In genomic region chr3:53448208-53448607, GRCm38 (mm10) we compare ENCODE assay signal across 10 mouse cellular contexts. TPM values are rescaled to one million over a fixed set of nuclear protein-coding genes. Genes with fewer than 3 reads are reported as not detected.
A peak's percentile ranks its signal among the peaks of the same experiment; 100 is the strongest.
DNase-seq lines count a peak whose midpoint lies in the region; ATAC-seq lines count a peak whose summit lies in the region.
"Had no signal": no experiment of that assay in that cellular context is flagged by ENCODE, and none has a peak within 500 bp of the region (broad histone marks: within the 10 kb centered on the region; RNA-seq: fewer than 3 reads in every experiment).

No protein-coding gene starts in this region.

- no peak overlapping the region for H3K4me3 ChIP-seq in forebrain, embryonic 13.5 days
- H3K4me3 ChIP-seq in intestine, embryonic 15.5 days (replicated peaks) = no peak overlapping the region
- H3K4me3 ChIP-seq in lung, embryonic 16.5 days (ENCODE audit: low read length) = no peak overlapping the region
- H3K4me3 ChIP-seq: liver, embryonic 13.5 days had no signal

- peaks cover 40% of the 10 kb centered on the region for H3K36me3 ChIP-seq in forebrain, embryonic 13.5 days (ENCODE audit: poor library complexity, severe bottlenecking)
- H3K36me3 ChIP-seq in intestine, embryonic 15.5 days = peaks cover 21% of the 10 kb centered on the region
- H3K36me3 ChIP-seq in lung, embryonic 16.5 days (ENCODE audit: control insufficient read depth, insufficient read depth, low read length) = peaks cover 12% of the 10 kb centered on the region
- H3K36me3 ChIP-seq in splenic B cell, adult 2 months (ENCODE audit: control insufficient read depth, insufficient read depth, low read length, poor library complexity, severe bottlenecking) = 0 out of 2 replicates have a peak, but pooled peaks cover 3% of the 10 kb centered on the region

- ATAC-seq in forebrain, embryonic 13.5 days = peak; percentile 80
- peak; percentile 55; the same call in 1 of the 2 replicates for ATAC-seq in intestine, embryonic 15.5 days
- peak; percentile 64; the same call in 1 of the 2 replicates for ATAC-seq in lung, embryonic 16.5 days (ENCODE audit: low read depth)

- H3K27ac ChIP-seq in forebrain, embryonic 13.5 days = no peak overlapping the region
- H3K27ac ChIP-seq in intestine, embryonic 15.5 days = no peak overlapping the region
- no peak overlapping the region for H3K27ac ChIP-seq in lung, embryonic 16.5 days (ENCODE audit: low read length)
- H3K27ac ChIP-seq: liver, embryonic 13.5 days had no signal

- DNase-seq in gastrocnemius, adult 18-20 months (ENCODE audit: low spot score) = peak; percentile 72
- no peak for DNase-seq in gastrocnemius, postnatal 10 days
- DNase-seq in B cell, adult 2 months = peak; percentile 48 to 59
- DNase-seq in brain, embryonic 18.5 days (ENCODE audit: low read depth, low spot score) = peak; percentile 79
- DNase-seq in splenic B cell, adult 2 months (ENCODE audit: low read depth, low spot score) = peak; percentile 83
- DNase-seq: liver, embryonic 13.5 days had no signal

- H3K4me2 ChIP-seq in forebrain, embryonic 13.5 days = no peak overlapping the region
- no peak overlapping the region for H3K4me2 ChIP-seq in intestine, embryonic 15.5 days (replicated peaks)
- H3K4me2 ChIP-seq in lung, embryonic 16.5 days (ENCODE audit: low read depth, low read length) = no peak overlapping the region
- H3K4me2 ChIP-seq: liver, embryonic 13.5 days had no signal

- no peaks in the 10 kb centered on the region for H3K9me3 ChIP-seq in forebrain, embryonic 13.5 days (replicated peaks)
- no peaks in the 10 kb centered on the region for H3K9me3 ChIP-seq in intestine, embryonic 15.5 days
- H3K9me3 ChIP-seq in lung, embryonic 16.5 days (ENCODE audit: control insufficient read depth, low read length) = no peaks in the 10 kb centered on the region
- H3K9me3 ChIP-seq: liver, embryonic 13.5 days had no signal

- peaks cover 4% of the 10 kb centered on the region; the same call in 1 of the 2 replicates for H3K4me1 ChIP-seq in forebrain, embryonic 13.5 days
- no peaks in the 10 kb centered on the region for H3K4me1 ChIP-seq in intestine, embryonic 15.5 days (replicated peaks)
- no peaks in the 10 kb centered on the region for H3K4me1 ChIP-seq in lung, embryonic 16.5 days (replicated peaks; ENCODE audit: control insufficient read depth, insufficient read depth, low read length)
- H3K4me1 ChIP-seq: liver, embryonic 13.5 days had no signal

- H3K27me3 ChIP-seq in forebrain, embryonic 13.5 days = no peaks in the 10 kb centered on the region
- H3K27me3 ChIP-seq in intestine, embryonic 15.5 days (replicated peaks) = no peaks in the 10 kb centered on the region
- H3K27me3 ChIP-seq in lung, embryonic 16.5 days (ENCODE audit: control insufficient read depth, insufficient read depth, low read depth, low read length) = no peaks in the 10 kb centered on the region
- H3K27me3 ChIP-seq in splenic B cell, adult 2 months (ENCODE audit: control insufficient read depth, insufficient read depth, low read length, poor library complexity, severe bottlenecking) = no peaks in the 10 kb centered on the region
- H3K27me3 ChIP-seq: liver, embryonic 13.5 days had no signal

- H3K9ac ChIP-seq in forebrain, embryonic 13.5 days = no peak overlapping the region
- no peak overlapping the region for H3K9ac ChIP-seq in intestine, embryonic 15.5 days
- H3K9ac ChIP-seq in lung, embryonic 16.5 days (ENCODE audit: low read length) = no peak overlapping the region
- H3K9ac ChIP-seq: liver, embryonic 13.5 days had no signal

- 33% methylated on average over 2 of the region's 2 CpGs for WGBS in forebrain, embryonic 13.5 days
- 25% methylated on average over 2 of the region's 2 CpGs for WGBS in intestine, embryonic 15.5 days
- WGBS in lung, embryonic 16.5 days = 20% methylated on average over 2 of the region's 2 CpGs

RNA-seq across cellular contexts. Expression of gene Nhlrc3, which starts 14.9 kb away (rescaled TPM):
- total RNA-seq in gastrocnemius, adult 18-20 months (2021) = 1 to 10 TPM; 2.8 to 3.0 TPM
- total RNA-seq in gastrocnemius, postnatal 10 days (2021) = 1 to 10 TPM; 4.1 to 5.2 TPM
- polyA plus RNA-seq in forebrain, embryonic 13.5 days (2015; fragmentation: Nextera tagmentation; extraction: Ambion mirVana) = 7.2 and 9.7 TPM in 2 replicates
- polyA plus RNA-seq in intestine, embryonic 15.5 days (2015; fragmentation: Nextera tagmentation; extraction: Ambion mirVana) = 14.8 and 16.0 TPM in 2 replicates
- 8.1 and 8.9 TPM in 2 replicates for polyA plus RNA-seq in lung, embryonic 16.5 days (2015; fragmentation: Nextera tagmentation; extraction: Ambion mirVana)

RNA-seq across cellular contexts. Expression of gene Proser1, which starts 15.3 kb away (rescaled TPM):
- total RNA-seq in gastrocnemius, adult 18-20 months (2021) = 1 to 10 TPM; 5.4 to 5.6 TPM
- 10 to 100 TPM in 1 of 2 experiments, 1 to 10 TPM in 1; 9.6 to 11.9 TPM for total RNA-seq in gastrocnemius, postnatal 10 days (2021)
- 28.8 and 32.9 TPM in 2 replicates for polyA plus RNA-seq in forebrain, embryonic 13.5 days (2015; fragmentation: Nextera tagmentation; extraction: Ambion mirVana)
- polyA plus RNA-seq in intestine, embryonic 15.5 days (2015; fragmentation: Nextera tagmentation; extraction: Ambion mirVana) = 14.2 and 15.0 TPM in 2 replicates
- 16.2 and 17.1 TPM in 2 replicates for polyA plus RNA-seq in lung, embryonic 16.5 days (2015; fragmentation: Nextera tagmentation; extraction: Ambion mirVana)

RNA-seq across cellular contexts. Expression of gene Stoml3, which starts 40.2 kb away (rescaled TPM):
- not detected for total RNA-seq in gastrocnemius, adult 18-20 months (2021)
- total RNA-seq in gastrocnemius, postnatal 10 days (2021) = not detected
- polyA plus RNA-seq in forebrain, embryonic 13.5 days (2015; fragmentation: Nextera tagmentation; extraction: Ambion mirVana) = not detected in 2 replicates
- polyA plus RNA-seq in intestine, embryonic 15.5 days (2015; fragmentation: Nextera tagmentation; extraction: Ambion mirVana) = 0.09 and 0.15 TPM in 2 replicates
- not detected in 2 replicates for polyA plus RNA-seq in lung, embryonic 16.5 days (2015; fragmentation: Nextera tagmentation; extraction: Ambion mirVana)
- total RNA-seq: adrenal gland, adult 18-20 months had no signal
- polyA plus RNA-seq: liver, embryonic 13.5 days had no signal
